Mouse (Mus musculus) limb, embryonic 14.5 days (tissue): Measurements from ENCODE around the gene Anks1. TPM values are rescaled to one million over a fixed set of nuclear protein-coding genes. Genes with fewer than 3 reads are reported as not detected.

ENCODE experiments used
- ATAC-seq: fragments of 200-750 bp; cut with Nextera tagmentation; 2 replicates; pipeline ENCODE4 v1.8.0; 2017; ENCODE audit warnings: low read depth, moderate number of reproducible peaks, moderate TSS enrichment; ENCODE audit not compliant: low FRiP score
- DNase-seq: peaks from one replicate; pipeline ENCODE4 v3.0.0-alpha.2; 2015; ENCODE audit warnings: low spot score
- H3K27ac ChIP-seq: fragments of 300-500 bp; sonication (generic); replicated peaks from 2 replicates; pipeline ENCODE4 v1.5.1; 2014; ENCODE audit warnings: low read depth, mild to moderate bottlenecking, low read length, moderate library complexity, mixed read lengths
- H3K27me3 ChIP-seq: fragments of 300-500 bp; sonication (generic); 2 replicates; pipeline ENCODE4 v1.6.1; 2014; ENCODE audit warnings: low read length, mixed read lengths; ENCODE audit not compliant: control insufficient read depth, insufficient read depth
- H3K36me3 ChIP-seq: fragments of 300-500 bp; sonication (generic); 2 replicates; pipeline ENCODE4 v1.6.1; 2014; ENCODE audit warnings: mild to moderate bottlenecking, low read length, moderate library complexity, mixed read lengths; ENCODE audit not compliant: control insufficient read depth, insufficient read depth
- H3K4me1 ChIP-seq: fragments of 300-500 bp; sonication (generic); 2 replicates; pipeline ENCODE4 v1.6.1; 2014; ENCODE audit warnings: antibody characterized with exemption, low read length, mixed read lengths; ENCODE audit not compliant: control insufficient read depth, insufficient read depth
- H3K4me2 ChIP-seq: fragments of 300-500 bp; sonication (generic); replicated peaks from 2 replicates; pipeline ENCODE4 v1.6.1; 2014; ENCODE audit warnings: low read depth, mild to moderate bottlenecking, low read length, moderate library complexity; ENCODE audit not compliant: severe bottlenecking
- H3K4me3 ChIP-seq: fragments of 300-500 bp; sonication (generic); replicated peaks from 2 replicates; pipeline ENCODE4 v1.5.1; 2014; ENCODE audit warnings: low read length
- H3K9ac ChIP-seq: fragments of 300-500 bp; sonication (generic); 2 replicates; pipeline ENCODE4 v1.6.1; 2014; ENCODE audit warnings: mild to moderate bottlenecking, low read depth, low read length, moderate library complexity; ENCODE audit not compliant: severe bottlenecking
- H3K9me3 ChIP-seq: fragments of 300-500 bp; sonication (generic); 2 replicates; pipeline ENCODE4 v1.6.1; 2016; ENCODE audit warnings: low read length; ENCODE audit not compliant: control insufficient read depth
- POLR2A ChIP-seq: fragments of 200-500 bp; IDR thresholded peaks from 2 replicates; pipeline ENCODE4 v1.8.0; 2012; ENCODE audit warnings: inconsistent platforms, mild to moderate bottlenecking, moderate library complexity, borderline replicate concordance; ENCODE audit not compliant: insufficient read depth, insufficient read length; ENCODE audit errors: extremely low read depth
- WGBS: fragments of 180-500 bp; shearing (Covaris S2); extraction: QIAGEN DNeasy Blood & Tissue Kit; methylation state at CpG from one replicate; pipeline ENCODE4 v1.1.7; 2014; 5-methylcytosine and 5-hydroxymethylcytosine counted together
- polyA plus RNA-seq, 2 experiments: library from polyadenylated mRNA; depleted of rRNA in 1 of 2; stranded (reverse) in 1 of 2; unstranded in 1 of 2; fragments of >200 nt; fragmentation: Nextera tagmentation in 1 of 2; extraction: Ambion mirVana in 1 of 2; gene quantifications; 2 replicates each; pipeline versions ENCODE4 v1.2.1 to v1.2.3; 2012 to 2014

Anks1 gene
- polyA plus RNA-seq (2012; rRNA removed) = 40.6 and 54.4 TPM in 2 replicates
- polyA plus RNA-seq (2014; fragmentation: Nextera tagmentation; extraction: Ambion mirVana) = 14.6 and 15.5 TPM in 2 replicates

DNA sequence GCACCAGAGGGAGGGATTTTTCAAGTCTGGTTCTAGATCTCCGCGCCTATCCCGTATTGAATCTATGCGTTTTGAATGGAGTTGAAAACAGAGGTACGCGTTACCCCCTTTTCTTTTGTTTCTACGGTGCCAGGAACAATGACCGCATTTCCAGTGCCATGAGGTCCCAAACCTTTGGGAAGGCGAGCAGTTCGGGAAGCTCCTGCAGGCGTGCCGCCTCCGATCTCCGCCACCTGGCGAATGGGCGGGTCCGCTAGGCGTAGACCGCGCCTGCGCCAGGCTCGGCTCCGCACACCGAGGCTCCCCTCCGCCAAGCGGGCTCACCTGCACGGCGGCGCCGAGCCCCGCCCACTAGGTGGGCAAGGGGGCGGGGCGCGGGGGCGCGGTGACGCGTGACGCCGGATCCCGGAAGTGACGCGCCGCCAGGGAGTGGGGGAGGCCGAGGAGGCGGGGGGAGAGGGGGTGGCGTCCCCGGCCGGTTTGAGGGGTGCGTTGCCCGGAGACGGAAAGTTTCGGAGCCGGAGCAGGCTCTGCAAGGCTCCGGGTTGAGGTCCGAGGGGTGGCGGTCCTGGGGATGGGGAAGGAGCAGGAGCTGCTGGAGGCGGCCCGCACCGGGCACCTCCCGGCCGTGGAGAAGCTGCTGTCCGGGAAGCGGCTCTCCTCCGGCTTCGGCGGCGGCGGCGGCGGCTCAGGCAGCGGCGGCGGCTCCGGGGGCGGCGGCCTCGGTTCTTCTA is at the start of gene Anks1:
Gene Anks1 (plus strand): TSS at position 419 of the 734 bp plus-strand sequence.
- WGBS = 2% methylated on average over 33 of the region's 78 CpGs
- TF ChIP-seq POLR2A = peak; percentile 83; the same call in 1 of the 2 replicates
- ATAC-seq = peak; percentile 90
- peaks cover 17% of the 10 kb centered on the region for H3K4me1 ChIP-seq
- peak within 1 kb of the TSS; percentile 96 for H3K4me3 ChIP-seq
- H3K27ac ChIP-seq = peak within 1 kb of the TSS; percentile 89
- DNase-seq = peak; percentile 72
- H3K9me3 ChIP-seq = no peaks in the 10 kb centered on the region
- H3K36me3 ChIP-seq = peaks cover 7% of the 10 kb centered on the region; the same call in 1 of the 2 replicates
- H3K4me2 ChIP-seq = peak within 1 kb of the TSS; percentile 71
- H3K9ac ChIP-seq = peak within 1 kb of the TSS; percentile 85
- H3K27me3 ChIP-seq = no peaks in the 10 kb centered on the region

DNA sequence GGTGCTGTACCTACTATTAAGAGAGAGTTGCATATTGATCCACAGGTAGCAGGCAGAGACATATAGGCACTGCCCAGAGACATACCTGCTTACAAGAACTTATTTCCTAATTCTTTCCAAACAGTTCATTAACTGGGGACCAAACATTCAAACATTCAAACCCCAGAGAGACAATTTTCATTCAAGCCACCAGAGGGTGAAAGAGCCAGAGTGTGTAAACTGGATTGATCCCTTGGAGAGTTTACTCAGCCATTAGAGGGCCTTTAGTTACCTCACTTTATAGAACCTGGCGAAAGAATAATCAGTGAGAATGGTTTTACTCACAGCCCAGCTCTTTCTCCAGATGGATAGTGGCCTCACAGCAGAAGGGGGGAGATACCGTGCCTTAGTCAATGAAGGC is 43.6 kb upstream of the Anks1 start:
- ATAC-seq (no peak), DNase-seq (no peak)
- Histone ChIP-seq H3K4me2 (no peak overlapping the region), H3K9ac (no peak overlapping the region), H3K4me1 (no peaks in the 10 kb centered on the region), H3K36me3 (0 out of 2 replicates have a peak, but pooled peaks cover 5% of the 10 kb centered on the region), H3K27me3 (no peaks in the 10 kb centered on the region), H3K4me3 (no peak overlapping the region), H3K27ac (no peak overlapping the region), H3K9me3 (no peaks in the 10 kb centered on the region)
- 79% methylated on average over 2 of the region's 2 CpGs for WGBS
- no peak for TF ChIP-seq POLR2A

DNA sequence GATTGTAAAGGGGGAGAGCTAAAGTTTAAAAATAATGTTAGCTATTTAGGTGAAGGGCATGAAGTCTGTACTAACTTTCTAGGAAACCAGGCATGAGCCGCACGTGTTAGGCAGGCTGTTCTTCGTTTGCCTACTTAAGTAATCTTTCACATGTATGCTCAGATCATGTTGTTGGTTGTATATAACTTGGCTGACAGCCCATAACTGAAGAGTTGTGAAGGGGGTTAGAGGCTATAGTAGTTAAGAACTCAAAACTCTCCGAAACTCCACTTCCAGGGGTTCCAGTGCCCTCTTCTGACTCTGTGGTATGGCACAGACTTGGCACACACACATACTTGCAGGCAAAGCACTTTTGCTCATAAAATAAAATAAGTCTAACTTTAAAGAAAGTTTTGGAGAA is 42.4 kb upstream of the Anks1 start:
- H3K4me1 ChIP-seq = no peaks in the 10 kb centered on the region
- H3K9ac ChIP-seq = no peak overlapping the region
- ATAC-seq = no peak
- H3K4me3 ChIP-seq = no peak overlapping the region
- H3K4me2 ChIP-seq = no peak overlapping the region
- no peaks in the 10 kb centered on the region for H3K9me3 ChIP-seq
- no peak for TF ChIP-seq POLR2A
- WGBS = 81% methylated on average over 4 of the region's 4 CpGs
- H3K36me3 ChIP-seq = 0 out of 2 replicates have a peak, but pooled peaks cover 5% of the 10 kb centered on the region
- no peak for DNase-seq
- H3K27ac ChIP-seq = no peak overlapping the region
- no peaks in the 10 kb centered on the region for H3K27me3 ChIP-seq

DNA sequence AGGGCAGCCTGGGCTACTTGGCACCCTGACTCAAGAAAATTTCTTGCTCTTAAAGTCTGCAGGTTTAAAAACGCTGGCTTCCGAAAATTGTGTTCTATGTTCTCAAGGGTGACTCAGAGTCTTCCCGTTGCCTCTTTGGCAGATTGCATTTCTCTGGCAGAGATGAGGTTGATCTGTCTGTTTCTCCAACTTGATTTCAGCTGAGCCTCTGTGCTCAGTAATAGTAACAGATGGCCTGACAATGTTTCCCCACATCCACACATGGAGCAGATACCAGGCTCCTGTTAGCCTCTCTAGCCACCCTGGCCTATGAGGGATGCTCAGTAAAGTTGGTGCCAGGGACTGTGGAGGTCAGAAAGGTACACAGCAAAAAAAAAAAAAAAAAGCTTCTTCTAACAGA is 37.3 kb upstream of the Anks1 start:
- H3K27ac ChIP-seq = no peak overlapping the region
- no peaks in the 10 kb centered on the region for H3K9me3 ChIP-seq
- DNase-seq (no peak), ATAC-seq (no peak)
- 81% methylated on average over 3 of the region's 3 CpGs for WGBS
- no peak overlapping the region for H3K4me3 ChIP-seq
- H3K27me3 ChIP-seq = no peaks in the 10 kb centered on the region
- H3K36me3 ChIP-seq = 0 out of 2 replicates have a peak, but pooled peaks cover 8% of the 10 kb centered on the region
- no peak overlapping the region for H3K4me2 ChIP-seq
- H3K9ac ChIP-seq = no peak overlapping the region
- TF ChIP-seq POLR2A = no peak
- no peaks in the 10 kb centered on the region for H3K4me1 ChIP-seq

DNA sequence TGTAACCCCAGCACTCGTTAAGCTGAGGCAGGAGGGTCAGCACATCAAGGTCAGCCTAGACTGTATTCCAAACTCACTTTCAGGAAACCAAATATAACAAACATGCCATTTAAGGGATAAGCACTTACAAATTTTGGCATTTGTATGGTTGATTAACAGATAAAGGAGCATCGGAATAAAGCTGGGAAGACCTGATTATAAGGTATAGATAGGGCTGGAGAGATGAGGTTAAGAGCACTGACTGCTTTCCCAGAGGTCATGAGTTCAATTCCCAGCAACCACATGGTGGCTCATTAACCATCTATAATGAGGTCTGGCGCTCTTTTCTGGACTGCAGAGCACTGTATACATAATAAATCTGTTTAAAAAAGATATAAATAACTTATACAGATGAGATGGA is 35.5 kb upstream of the Anks1 start:
- ATAC-seq = no peak
- H3K27me3 ChIP-seq = no peaks in the 10 kb centered on the region
- 0 out of 2 replicates have a peak, but pooled peaks cover 15% of the 10 kb centered on the region for H3K36me3 ChIP-seq
- H3K27ac ChIP-seq = no peak overlapping the region
- H3K4me3 ChIP-seq = no peak overlapping the region
- no peaks in the 10 kb centered on the region for H3K4me1 ChIP-seq
- WGBS = 57% methylated on average over 3 of the region's 3 CpGs
- H3K9ac ChIP-seq = no peak overlapping the region
- H3K4me2 ChIP-seq = no peak overlapping the region
- no peak for TF ChIP-seq POLR2A
- DNase-seq = no peak
- H3K9me3 ChIP-seq = no peaks in the 10 kb centered on the region
